Mouse (Mus musculus): ENCODE results near the gene Slc50a1. TPM values are rescaled to one million over a fixed set of nuclear protein-coding genes. Genes with fewer than 3 reads are reported as not detected.
A peak's percentile ranks its signal among the peaks of the same experiment; 100 is the strongest.

Slc50a1 gene
- polyA plus RNA-seq, 1 experiment from 2014 or later: 31.5 TPM

- Histone ChIP-seq H3K9me3 (ENCODE audit: control insufficient read depth, low read length) (no peaks in the 10 kb centered on the region), H3K9ac (ENCODE audit: low read depth, low read length) (no peak overlapping the region), H3K27me3 (replicated peaks; ENCODE audit: control insufficient read depth, insufficient read depth, low read length) (no peaks in the 10 kb centered on the region), H3K4me2 (peak overlapping the region; percentile 11; the same call in 1 of the 2 replicates), H3K4me3 (ENCODE audit: low read depth, low read length) (peak overlapping the region; percentile 65; the same call in 1 of the 2 replicates), H3K27ac (ENCODE audit: low read depth, low read length) (no peak overlapping the region), H3K36me3 (ENCODE audit: control insufficient read depth, insufficient read depth, low read length) (peaks cover 3% of the 10 kb centered on the region; the same call in 1 of the 2 replicates), H3K4me1 (replicated peaks; ENCODE audit: control insufficient read depth, insufficient read depth, low read length) (peaks cover 22% of the 10 kb centered on the region)
- ATAC-seq (replicated peaks; ENCODE audit: low FRiP score): no peak
- 67% methylated on average over 8 of the region's 8 CpGs for WGBS
- no peak for DNase-seq (ENCODE audit: low spot score)
Measured at GRCm38 (mm10) chr3:89268916-89269315, 1.5 kb downstream of the Slc50a1 start.

- peaks cover 25% of the 10 kb centered on the region for H3K4me1 ChIP-seq (replicated peaks; ENCODE audit: control insufficient read depth, insufficient read depth, low read length)
- ATAC-seq (replicated peaks; ENCODE audit: low FRiP score): peak; percentile 84
- H3K4me2 ChIP-seq: peak overlapping the region; percentile 72
- H3K9ac ChIP-seq (ENCODE audit: low read depth, low read length): peak overlapping the region; percentile 76
- peak overlapping the region; percentile 65 for H3K4me3 ChIP-seq (ENCODE audit: low read depth, low read length)
- no peaks in the 10 kb centered on the region for H3K27me3 ChIP-seq (replicated peaks; ENCODE audit: control insufficient read depth, insufficient read depth, low read length)
- peak; percentile 79 for DNase-seq (ENCODE audit: low spot score)
- H3K27ac ChIP-seq (ENCODE audit: low read depth, low read length): peak overlapping the region; percentile 11
- no peaks in the 10 kb centered on the region; the same call in 1 of the 2 replicates for H3K36me3 ChIP-seq (ENCODE audit: control insufficient read depth, insufficient read depth, low read length)
- WGBS: under 1% methylated on average over 20 of the region's 20 CpGs
- H3K9me3 ChIP-seq (ENCODE audit: control insufficient read depth, low read length): no peaks in the 10 kb centered on the region
Measured at GRCm38 (mm10) chr3:89266439-89266893, 3.9 kb downstream of the Slc50a1 start.

- DNase-seq (ENCODE audit: low spot score): no peak
- 57% methylated on average over 10 of the region's 10 CpGs for WGBS
- ATAC-seq (replicated peaks; ENCODE audit: low FRiP score): no peak
- Histone ChIP-seq H3K27ac (ENCODE audit: low read depth, low read length) (no peak overlapping the region), H3K4me3 (ENCODE audit: low read depth, low read length) (no peak overlapping the region), H3K9ac (ENCODE audit: low read depth, low read length) (no peak overlapping the region), H3K9me3 (ENCODE audit: control insufficient read depth, low read length) (no peaks in the 10 kb centered on the region), H3K4me1 (replicated peaks; ENCODE audit: control insufficient read depth, insufficient read depth, low read length) (peaks cover 3% of the 10 kb centered on the region; the same call in 1 of the 2 replicates), H3K27me3 (replicated peaks; ENCODE audit: control insufficient read depth, insufficient read depth, low read length) (0 out of 2 replicates have a peak, but pooled peaks cover under 1% of the 10 kb centered on the region), H3K36me3 (ENCODE audit: control insufficient read depth, insufficient read depth, low read length) (no peaks in the 10 kb centered on the region), H3K4me2 (no peak overlapping the region)
Measured at GRCm38 (mm10) chr3:89262417-89262816, 8.0 kb downstream of the Slc50a1 start.

GRCm38 (mm10) chr3:89260211-89260610 is 10.2 kb downstream of the Slc50a1 start:
- Histone ChIP-seq H3K4me3 (ENCODE audit: low read depth, low read length) (no peak overlapping the region), H3K4me1 (replicated peaks; ENCODE audit: control insufficient read depth, insufficient read depth, low read length) (0 out of 2 replicates have a peak, but pooled peaks cover 3% of the 10 kb centered on the region), H3K4me2 (no peak overlapping the region), H3K9me3 (ENCODE audit: control insufficient read depth, low read length) (no peaks in the 10 kb centered on the region), H3K27me3 (replicated peaks; ENCODE audit: control insufficient read depth, insufficient read depth, low read length) (0 out of 2 replicates have a peak, but pooled peaks cover 3% of the 10 kb centered on the region), H3K27ac (ENCODE audit: low read depth, low read length) (no peak overlapping the region), H3K9ac (ENCODE audit: low read depth, low read length) (no peak overlapping the region), H3K36me3 (ENCODE audit: control insufficient read depth, insufficient read depth, low read length) (no peaks in the 10 kb centered on the region)
- ATAC-seq (replicated peaks; ENCODE audit: low FRiP score) (no peak), DNase-seq (ENCODE audit: low spot score) (no peak)
- 70% methylated on average over 3 of the region's 3 CpGs for whole genome bisulfite sequencing

GRCm38 (mm10) chr3:89259076-89259475 is 11.3 kb downstream of the Slc50a1 start, which contains the start of gene Dpm3:
Dpm3 (plus strand) TSS chr3:89259358.
- ATAC-seq (replicated peaks; ENCODE audit: low FRiP score): no peak
- Histone ChIP-seq H3K4me2 (no peak within 1 kb of the TSS), H3K4me3 (ENCODE audit: low read depth, low read length) (no peak within 1 kb of the TSS), H3K9me3 (ENCODE audit: control insufficient read depth, low read length) (no peaks in the 10 kb centered on the region), H3K9ac (ENCODE audit: low read depth, low read length) (no peak within 1 kb of the TSS), H3K36me3 (ENCODE audit: control insufficient read depth, insufficient read depth, low read length) (no peaks in the 10 kb centered on the region), H3K27ac (ENCODE audit: low read depth, low read length) (no peak within 1 kb of the TSS), H3K4me1 (replicated peaks; ENCODE audit: control insufficient read depth, insufficient read depth, low read length) (0 out of 2 replicates have a peak, but pooled peaks cover 3% of the 10 kb centered on the region), H3K27me3 (replicated peaks; ENCODE audit: control insufficient read depth, insufficient read depth, low read length) (0 out of 2 replicates have a peak, but pooled peaks cover 3% of the 10 kb centered on the region)
- DNase-seq (ENCODE audit: low spot score): no peak
- WGBS: 43% methylated on average over 7 of the region's 7 CpGs

GRCm38 (mm10) chr3:89256177-89256576 is 14.2 kb downstream of the Slc50a1 start:
- peaks cover 9% of the 10 kb centered on the region; the same call in 1 of the 2 replicates for H3K27me3 ChIP-seq (replicated peaks; ENCODE audit: control insufficient read depth, insufficient read depth, low read length)
- no peaks in the 10 kb centered on the region for H3K36me3 ChIP-seq (ENCODE audit: control insufficient read depth, insufficient read depth, low read length)
- ATAC-seq (replicated peaks; ENCODE audit: low FRiP score) (no peak), DNase-seq (ENCODE audit: low spot score) (no peak)
- no peak overlapping the region for H3K4me2 ChIP-seq
- peaks cover 8% of the 10 kb centered on the region for H3K4me1 ChIP-seq (replicated peaks; ENCODE audit: control insufficient read depth, insufficient read depth, low read length)
- no peak overlapping the region for H3K27ac ChIP-seq (ENCODE audit: low read depth, low read length)
- no peak overlapping the region for H3K4me3 ChIP-seq (ENCODE audit: low read depth, low read length)
- 65% methylated on average over 5 of the region's 5 CpGs for WGBS
- H3K9ac ChIP-seq (ENCODE audit: low read depth, low read length): no peak overlapping the region
- H3K9me3 ChIP-seq (ENCODE audit: control insufficient read depth, low read length): no peaks in the 10 kb centered on the region

- H3K4me2 ChIP-seq: no peak overlapping the region
- H3K27me3 ChIP-seq (replicated peaks; ENCODE audit: control insufficient read depth, insufficient read depth, low read length): peaks cover 9% of the 10 kb centered on the region; the same call in 1 of the 2 replicates
- no peak overlapping the region for H3K4me3 ChIP-seq (ENCODE audit: low read depth, low read length)
- H3K27ac ChIP-seq (ENCODE audit: low read depth, low read length): no peak overlapping the region
- WGBS: 65% methylated on average over 5 of the region's 5 CpGs
- H3K9ac ChIP-seq (ENCODE audit: low read depth, low read length): no peak overlapping the region
- peaks cover 15% of the 10 kb centered on the region for H3K4me1 ChIP-seq (replicated peaks; ENCODE audit: control insufficient read depth, insufficient read depth, low read length)
- ATAC-seq (replicated peaks; ENCODE audit: low FRiP score): 0 out of 2 replicates have a peak, but pooled peaks have one; percentile 35
- H3K36me3 ChIP-seq (ENCODE audit: control insufficient read depth, insufficient read depth, low read length): no peaks in the 10 kb centered on the region
- no peaks in the 10 kb centered on the region for H3K9me3 ChIP-seq (ENCODE audit: control insufficient read depth, low read length)
- no peak for DNase-seq (ENCODE audit: low spot score)
Measured at GRCm38 (mm10) chr3:89254994-89255393, 15.4 kb downstream of the Slc50a1 start.

GRCm38 (mm10) chr3:89251365-89251895 is 18.9 kb downstream of the Slc50a1 start:
- Histone ChIP-seq H3K4me1 (replicated peaks; ENCODE audit: control insufficient read depth, insufficient read depth, low read length) (peaks cover 23% of the 10 kb centered on the region), H3K9me3 (ENCODE audit: control insufficient read depth, low read length) (no peaks in the 10 kb centered on the region), H3K9ac (ENCODE audit: low read depth, low read length) (no peak overlapping the region; the same call in 1 of the 2 replicates), H3K36me3 (ENCODE audit: control insufficient read depth, insufficient read depth, low read length) (no peaks in the 10 kb centered on the region), H3K4me2 (peak overlapping the region; percentile 48), H3K4me3 (ENCODE audit: low read depth, low read length) (no peak overlapping the region), H3K27ac (ENCODE audit: low read depth, low read length) (no peak overlapping the region), H3K27me3 (replicated peaks; ENCODE audit: control insufficient read depth, insufficient read depth, low read length) (peaks cover 6% of the 10 kb centered on the region; the same call in 1 of the 2 replicates)
- 8% methylated on average over 17 of the region's 17 CpGs for WGBS
- ATAC-seq (replicated peaks; ENCODE audit: low FRiP score): peak; percentile 46; the same call in 1 of the 2 replicates
- no peak for DNase-seq (ENCODE audit: low spot score)

Measured in liver, embryonic 11.5 days (tissue).